Mouse (Mus musculus): ENCODE data around the gene Tbl3.

DNA sequence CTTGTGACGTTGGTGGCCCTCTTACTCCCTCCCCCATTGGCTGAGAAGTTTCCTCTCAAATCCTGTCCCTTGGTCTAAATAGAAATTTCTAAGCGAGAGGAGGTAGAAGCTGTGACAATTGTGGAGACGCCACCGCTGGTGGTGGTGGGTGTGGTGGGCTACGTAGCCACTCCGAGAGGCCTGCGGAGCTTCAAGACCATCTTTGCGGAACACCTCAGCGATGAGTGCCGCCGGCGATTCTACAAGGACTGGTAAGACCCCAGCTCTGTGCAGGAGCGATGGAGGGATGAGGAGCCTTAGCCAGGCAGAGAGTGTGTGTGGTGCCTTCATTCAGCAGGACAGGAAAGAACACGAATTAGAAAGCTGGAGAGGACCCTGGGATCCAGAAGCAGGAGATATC, 23.3 kb upstream of the Tbl3 start:
- TF ChIP-seq EP300 (IDR thresholded peaks at IDR 0.05; ENCODE audit: low read depth) = no peak
- no peak for TF ChIP-seq CTCF (IDR thresholded peaks at IDR 0.05; ENCODE audit: low read depth)

Data from heart, postnatal 0 days (tissue).